Mouse (Mus musculus): ENCODE data around the gene Iqschfp. TPM values are rescaled to one million over a fixed set of nuclear protein-coding genes. Genes with fewer than 3 reads are reported as not detected.

Gene Iqschfp
- polyA plus RNA-seq, 1 experiment from 2014 or later, result not detected

DNA sequence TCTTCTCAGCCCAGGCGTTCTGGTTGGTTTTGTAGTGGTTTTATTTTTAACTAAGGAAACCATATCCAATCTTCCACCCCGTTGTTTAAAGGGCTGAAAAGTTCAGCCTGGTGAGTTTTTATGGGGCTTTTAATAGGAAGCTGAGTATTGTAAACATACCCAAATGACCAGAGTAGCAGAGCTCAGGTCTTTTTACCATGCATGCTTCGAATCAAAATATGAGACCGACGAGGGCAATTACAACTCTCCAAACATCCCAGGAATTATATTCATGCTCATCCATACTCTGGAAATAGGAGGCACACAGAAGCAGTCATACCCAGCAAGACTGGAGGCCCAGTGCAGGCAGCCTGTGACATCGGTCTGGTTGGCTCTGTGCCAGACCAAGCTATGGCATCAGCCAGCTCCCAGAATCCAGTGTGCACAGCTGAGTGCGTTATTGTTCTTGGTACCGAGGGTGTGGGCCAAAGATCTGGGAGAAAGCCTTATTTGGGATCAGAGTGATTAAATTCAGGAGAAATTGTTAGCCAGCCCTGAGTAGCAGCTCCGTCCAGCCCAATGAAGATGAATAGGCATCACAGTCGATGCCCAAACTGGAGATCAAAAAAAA lies 703.4 kb downstream of the Iqschfp start:
- no peak overlapping the region for H3K4me2 ChIP-seq (ENCODE audit: low read depth, low read length)
- ATAC-seq (ENCODE audit: low read depth), result no peak
- H3K9ac ChIP-seq (ENCODE audit: low read depth, low read length), result no peak overlapping the region
- H3K27me3 ChIP-seq (ENCODE audit: control insufficient read depth, insufficient read depth, low read depth, low read length), result no peaks in the 10 kb centered on the region
- H3K36me3 ChIP-seq (ENCODE audit: control insufficient read depth, insufficient read depth), result no peaks in the 10 kb centered on the region
- H3K27ac ChIP-seq (ENCODE audit: low read length), result no peak overlapping the region
- no peaks in the 10 kb centered on the region for H3K4me1 ChIP-seq (ENCODE audit: control insufficient read depth, low read depth, low read length)
- H3K4me3 ChIP-seq (ENCODE audit: low read depth, low read length), result no peak overlapping the region
- no peaks in the 10 kb centered on the region for H3K9me3 ChIP-seq (replicated peaks; ENCODE audit: control insufficient read depth, low read length)
- WGBS (ENCODE audit: insufficient replicate concordance), result 65% methylated on average over 10 of the region's 10 CpGs

- Histone ChIP-seq H3K9me3 (replicated peaks; ENCODE audit: control insufficient read depth, low read length) (no peaks in the 10 kb centered on the region), H3K9ac (ENCODE audit: low read depth, low read length) (no peak overlapping the region), H3K4me2 (ENCODE audit: low read depth, low read length) (no peak overlapping the region), H3K4me3 (ENCODE audit: low read depth, low read length) (no peak overlapping the region), H3K27ac (ENCODE audit: low read length) (no peak overlapping the region), H3K36me3 (ENCODE audit: control insufficient read depth, insufficient read depth) (no peaks in the 10 kb centered on the region), H3K27me3 (ENCODE audit: control insufficient read depth, insufficient read depth, low read depth, low read length) (no peaks in the 10 kb centered on the region), H3K4me1 (ENCODE audit: control insufficient read depth, low read depth, low read length) (no peaks in the 10 kb centered on the region)
- WGBS (ENCODE audit: insufficient replicate concordance), result 75% methylated on average over 4 of the region's 4 CpGs
- ATAC-seq (ENCODE audit: low read depth), result no peak
These were observed 704.9 kb downstream of the Iqschfp start for GRCm38 (mm10) chr3:68596938-68597337.

- Histone ChIP-seq H3K9me3 (replicated peaks; ENCODE audit: control insufficient read depth, low read length) (no peaks in the 10 kb centered on the region), H3K4me3 (ENCODE audit: low read depth, low read length) (no peak overlapping the region), H3K4me1 (ENCODE audit: control insufficient read depth, low read depth, low read length) (no peaks in the 10 kb centered on the region), H3K9ac (ENCODE audit: low read depth, low read length) (no peak overlapping the region), H3K27ac (ENCODE audit: low read length) (no peak overlapping the region), H3K4me2 (ENCODE audit: low read depth, low read length) (no peak overlapping the region), H3K36me3 (ENCODE audit: control insufficient read depth, insufficient read depth) (no peaks in the 10 kb centered on the region), H3K27me3 (ENCODE audit: control insufficient read depth, insufficient read depth, low read depth, low read length) (no peaks in the 10 kb centered on the region)
- no peak for ATAC-seq (ENCODE audit: low read depth)
- 76% methylated on average over 9 of the region's 9 CpGs for WGBS (ENCODE audit: insufficient replicate concordance)
These were observed 710.9 kb downstream of the Iqschfp start for GRCm38 (mm10) chr3:68602891-68603290.

DNA sequence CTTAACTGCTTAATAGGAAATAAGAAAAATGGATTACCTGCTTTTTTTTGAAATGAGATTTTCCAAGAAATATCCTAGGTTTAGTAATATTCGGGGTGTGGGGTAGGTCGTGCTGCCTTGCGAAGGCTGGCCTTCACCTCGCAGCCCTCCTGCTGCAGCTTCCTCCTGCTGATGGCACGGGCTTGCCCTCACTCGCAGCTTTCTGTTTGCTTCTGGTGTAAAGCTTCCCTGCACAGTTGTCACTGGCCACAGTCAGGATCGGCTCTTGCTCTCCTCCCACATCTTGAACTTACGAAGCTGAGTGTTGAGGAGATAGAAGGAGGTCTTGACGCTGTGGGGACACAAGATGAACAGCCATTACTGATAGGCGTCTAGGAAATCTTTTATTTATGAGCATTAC lies 712.4 kb downstream of the Iqschfp start:
- no peak for ATAC-seq (ENCODE audit: low read depth)
- no peaks in the 10 kb centered on the region for H3K27me3 ChIP-seq (ENCODE audit: control insufficient read depth, insufficient read depth, low read depth, low read length)
- no peak overlapping the region for H3K27ac ChIP-seq (ENCODE audit: low read length)
- H3K9ac ChIP-seq (ENCODE audit: low read depth, low read length), result no peak overlapping the region
- WGBS (ENCODE audit: insufficient replicate concordance), result 56% methylated on average over 10 of the region's 10 CpGs
- no peaks in the 10 kb centered on the region for H3K4me1 ChIP-seq (ENCODE audit: control insufficient read depth, low read depth, low read length)
- H3K36me3 ChIP-seq (ENCODE audit: control insufficient read depth, insufficient read depth), result no peaks in the 10 kb centered on the region
- no peak overlapping the region for H3K4me2 ChIP-seq (ENCODE audit: low read depth, low read length)
- H3K9me3 ChIP-seq (replicated peaks; ENCODE audit: control insufficient read depth, low read length), result no peaks in the 10 kb centered on the region
- no peak overlapping the region for H3K4me3 ChIP-seq (ENCODE audit: low read depth, low read length)

- H3K9me3 ChIP-seq (replicated peaks; ENCODE audit: control insufficient read depth, low read length), result no peaks in the 10 kb centered on the region
- H3K4me1 ChIP-seq (ENCODE audit: control insufficient read depth, low read depth, low read length), result no peaks in the 10 kb centered on the region
- no peak for ATAC-seq (ENCODE audit: low read depth)
- H3K4me3 ChIP-seq (ENCODE audit: low read depth, low read length), result no peak overlapping the region
- H3K9ac ChIP-seq (ENCODE audit: low read depth, low read length), result no peak overlapping the region
- H3K4me2 ChIP-seq (ENCODE audit: low read depth, low read length), result no peak overlapping the region
- 70% methylated on average over 10 of the region's 10 CpGs for WGBS (ENCODE audit: insufficient replicate concordance)
- no peaks in the 10 kb centered on the region for H3K27me3 ChIP-seq (ENCODE audit: control insufficient read depth, insufficient read depth, low read depth, low read length)
- no peaks in the 10 kb centered on the region for H3K36me3 ChIP-seq (ENCODE audit: control insufficient read depth, insufficient read depth)
- H3K27ac ChIP-seq (ENCODE audit: low read length), result no peak overlapping the region
These were observed 712.9 kb downstream of the Iqschfp start for GRCm38 (mm10) chr3:68604962-68605361.

DNA sequence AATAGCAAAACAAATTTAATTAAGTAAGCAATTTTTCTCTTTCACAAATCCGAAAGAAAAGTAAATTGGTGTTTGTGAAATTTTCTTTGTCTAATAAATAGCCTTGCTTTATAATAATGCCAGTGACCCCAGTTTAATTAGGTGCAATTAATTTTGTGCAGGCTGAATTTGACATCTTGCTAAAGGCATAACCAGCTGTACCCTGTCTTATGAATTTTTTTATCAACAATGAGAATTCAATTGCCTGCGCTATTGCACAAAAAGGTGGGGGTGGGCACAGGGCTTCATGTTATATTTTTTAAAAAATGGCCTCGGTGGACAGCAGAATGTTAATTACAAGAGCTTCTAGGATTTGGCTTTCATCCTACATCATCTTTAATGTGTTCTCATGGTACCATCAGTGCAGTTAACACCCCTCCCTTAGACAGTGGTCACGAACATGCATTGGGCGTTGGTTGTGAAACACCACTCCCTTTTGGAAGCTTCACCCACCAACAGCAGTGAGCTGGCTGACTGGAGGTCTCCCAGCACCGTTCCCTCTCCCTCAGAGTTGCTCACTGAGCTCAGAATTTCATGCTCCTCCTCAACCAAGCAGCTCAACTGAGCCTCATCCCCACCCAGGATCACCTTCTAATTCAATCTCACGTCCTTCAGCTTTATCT lies 714.0 kb downstream of the Iqschfp start:
- 64% methylated on average over 7 of the region's 7 CpGs for WGBS (ENCODE audit: insufficient replicate concordance)
- Histone ChIP-seq H3K27me3 (ENCODE audit: control insufficient read depth, insufficient read depth, low read depth, low read length) (no peaks in the 10 kb centered on the region), H3K27ac (ENCODE audit: low read length) (no peak overlapping the region), H3K9ac (ENCODE audit: low read depth, low read length) (no peak overlapping the region), H3K4me2 (ENCODE audit: low read depth, low read length) (no peak overlapping the region), H3K9me3 (replicated peaks; ENCODE audit: control insufficient read depth, low read length) (no peaks in the 10 kb centered on the region), H3K4me3 (ENCODE audit: low read depth, low read length) (no peak overlapping the region), H3K36me3 (ENCODE audit: control insufficient read depth, insufficient read depth) (no peaks in the 10 kb centered on the region), H3K4me1 (ENCODE audit: control insufficient read depth, low read depth, low read length) (no peaks in the 10 kb centered on the region)
- no peak for ATAC-seq (ENCODE audit: low read depth)

DNA sequence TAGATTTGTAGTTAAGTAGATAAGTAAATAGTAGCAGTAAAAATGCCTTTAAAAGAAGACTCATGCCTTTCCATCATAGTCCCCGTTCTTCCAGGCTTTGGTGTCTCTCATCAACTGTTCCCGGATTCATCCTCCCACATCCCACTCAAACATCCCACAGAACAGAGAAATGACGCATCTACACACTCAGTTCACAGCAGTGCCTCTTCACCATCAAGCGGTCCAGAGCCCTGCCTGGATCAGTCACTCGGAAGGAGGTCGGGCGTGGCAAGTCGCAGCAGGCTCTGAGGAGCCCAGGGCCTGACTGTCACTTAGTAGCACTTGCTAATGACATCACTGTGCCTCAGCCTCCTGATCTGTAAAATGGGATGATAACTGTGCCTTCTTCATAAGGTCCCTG lies 714.7 kb downstream of the Iqschfp start:
- H3K4me3 ChIP-seq (ENCODE audit: low read depth, low read length), result no peak overlapping the region
- no peak overlapping the region for H3K9ac ChIP-seq (ENCODE audit: low read depth, low read length)
- no peaks in the 10 kb centered on the region for H3K9me3 ChIP-seq (replicated peaks; ENCODE audit: control insufficient read depth, low read length)
- no peaks in the 10 kb centered on the region for H3K27me3 ChIP-seq (ENCODE audit: control insufficient read depth, insufficient read depth, low read depth, low read length)
- no peak overlapping the region for H3K27ac ChIP-seq (ENCODE audit: low read length)
- H3K36me3 ChIP-seq (ENCODE audit: control insufficient read depth, insufficient read depth), result no peaks in the 10 kb centered on the region
- 82% methylated on average over 8 of the region's 8 CpGs for WGBS (ENCODE audit: insufficient replicate concordance)
- H3K4me2 ChIP-seq (ENCODE audit: low read depth, low read length), result no peak overlapping the region
- H3K4me1 ChIP-seq (ENCODE audit: control insufficient read depth, low read depth, low read length), result no peaks in the 10 kb centered on the region
- no peak for ATAC-seq (ENCODE audit: low read depth)

DNA sequence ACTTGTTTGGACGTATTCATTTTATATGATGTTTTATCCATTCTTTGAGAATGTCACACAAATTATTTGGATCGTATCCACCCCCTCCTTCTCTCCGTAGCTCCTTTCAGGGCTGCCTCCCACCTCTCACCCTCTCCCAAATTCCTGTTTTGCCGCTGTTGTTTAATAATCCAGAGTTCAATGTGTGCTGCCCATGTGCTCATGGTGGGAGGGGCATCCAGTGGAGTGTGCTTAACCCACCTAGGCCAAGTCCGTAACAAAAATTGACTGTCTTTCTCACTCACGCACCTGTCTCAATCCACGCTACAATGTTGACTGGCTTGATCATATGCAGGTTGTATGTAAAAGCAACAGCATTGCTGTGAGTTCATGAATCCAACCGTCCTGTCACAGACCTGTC lies 715.3 kb downstream of the Iqschfp start:
- Histone ChIP-seq H3K4me2 (ENCODE audit: low read depth, low read length) (no peak overlapping the region), H3K27ac (ENCODE audit: low read length) (no peak overlapping the region), H3K4me1 (ENCODE audit: control insufficient read depth, low read depth, low read length) (no peaks in the 10 kb centered on the region), H3K36me3 (ENCODE audit: control insufficient read depth, insufficient read depth) (no peaks in the 10 kb centered on the region), H3K9ac (ENCODE audit: low read depth, low read length) (no peak overlapping the region), H3K27me3 (ENCODE audit: control insufficient read depth, insufficient read depth, low read depth, low read length) (no peaks in the 10 kb centered on the region), H3K9me3 (replicated peaks; ENCODE audit: control insufficient read depth, low read length) (no peaks in the 10 kb centered on the region), H3K4me3 (ENCODE audit: low read depth, low read length) (no peak overlapping the region)
- WGBS (ENCODE audit: insufficient replicate concordance), result 66% methylated on average over 8 of the region's 8 CpGs
- ATAC-seq (ENCODE audit: low read depth), result peak; percentile 59; the same call in 1 of the 2 replicates

DNA sequence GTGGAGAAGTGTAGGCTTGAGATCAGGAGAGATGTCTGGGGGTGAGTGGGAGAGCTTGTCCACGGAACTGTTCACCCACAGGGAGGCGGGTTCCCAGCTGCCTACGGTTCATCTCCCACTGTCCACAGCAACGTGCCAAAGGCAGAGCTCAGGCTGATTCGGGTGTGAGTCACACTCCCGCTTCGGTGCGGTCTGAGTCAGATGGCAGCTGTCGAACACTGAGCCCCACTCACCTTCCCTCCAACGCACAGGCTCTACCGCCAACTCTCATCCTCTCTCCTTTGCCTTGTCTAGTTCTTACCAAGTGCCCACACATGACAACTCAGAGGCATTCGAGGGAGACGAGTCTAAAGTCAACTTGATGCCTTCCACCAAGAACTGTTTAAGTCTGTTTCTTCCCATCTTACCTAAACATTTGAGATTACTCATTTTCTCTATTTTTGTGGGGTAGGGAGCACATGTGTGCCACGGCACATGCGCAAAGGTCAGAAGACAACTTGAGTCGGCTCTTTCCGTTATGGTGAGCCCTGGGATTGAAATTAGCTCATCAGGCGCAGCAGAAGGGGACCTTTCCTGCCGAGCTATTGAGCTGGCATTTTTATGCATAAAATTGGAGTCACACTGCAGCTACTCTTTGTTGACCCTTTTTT lies 716.9 kb downstream of the Iqschfp start:
- H3K4me1 ChIP-seq (ENCODE audit: control insufficient read depth, low read depth, low read length), result no peaks in the 10 kb centered on the region
- H3K4me3 ChIP-seq (ENCODE audit: low read depth, low read length), result no peak overlapping the region
- H3K9ac ChIP-seq (ENCODE audit: low read depth, low read length), result no peak overlapping the region
- H3K4me2 ChIP-seq (ENCODE audit: low read depth, low read length), result no peak overlapping the region
- no peaks in the 10 kb centered on the region for H3K27me3 ChIP-seq (ENCODE audit: control insufficient read depth, insufficient read depth, low read depth, low read length)
- 72% methylated on average over 19 of the region's 19 CpGs for WGBS (ENCODE audit: insufficient replicate concordance)
- ATAC-seq (ENCODE audit: low read depth), result no peak
- no peaks in the 10 kb centered on the region for H3K9me3 ChIP-seq (replicated peaks; ENCODE audit: control insufficient read depth, low read length)
- H3K27ac ChIP-seq (ENCODE audit: low read length), result no peak overlapping the region
- no peaks in the 10 kb centered on the region for H3K36me3 ChIP-seq (ENCODE audit: control insufficient read depth, insufficient read depth)
